ENCODE assay signal across 8 mouse cellular contexts in the genomic region with DNA sequence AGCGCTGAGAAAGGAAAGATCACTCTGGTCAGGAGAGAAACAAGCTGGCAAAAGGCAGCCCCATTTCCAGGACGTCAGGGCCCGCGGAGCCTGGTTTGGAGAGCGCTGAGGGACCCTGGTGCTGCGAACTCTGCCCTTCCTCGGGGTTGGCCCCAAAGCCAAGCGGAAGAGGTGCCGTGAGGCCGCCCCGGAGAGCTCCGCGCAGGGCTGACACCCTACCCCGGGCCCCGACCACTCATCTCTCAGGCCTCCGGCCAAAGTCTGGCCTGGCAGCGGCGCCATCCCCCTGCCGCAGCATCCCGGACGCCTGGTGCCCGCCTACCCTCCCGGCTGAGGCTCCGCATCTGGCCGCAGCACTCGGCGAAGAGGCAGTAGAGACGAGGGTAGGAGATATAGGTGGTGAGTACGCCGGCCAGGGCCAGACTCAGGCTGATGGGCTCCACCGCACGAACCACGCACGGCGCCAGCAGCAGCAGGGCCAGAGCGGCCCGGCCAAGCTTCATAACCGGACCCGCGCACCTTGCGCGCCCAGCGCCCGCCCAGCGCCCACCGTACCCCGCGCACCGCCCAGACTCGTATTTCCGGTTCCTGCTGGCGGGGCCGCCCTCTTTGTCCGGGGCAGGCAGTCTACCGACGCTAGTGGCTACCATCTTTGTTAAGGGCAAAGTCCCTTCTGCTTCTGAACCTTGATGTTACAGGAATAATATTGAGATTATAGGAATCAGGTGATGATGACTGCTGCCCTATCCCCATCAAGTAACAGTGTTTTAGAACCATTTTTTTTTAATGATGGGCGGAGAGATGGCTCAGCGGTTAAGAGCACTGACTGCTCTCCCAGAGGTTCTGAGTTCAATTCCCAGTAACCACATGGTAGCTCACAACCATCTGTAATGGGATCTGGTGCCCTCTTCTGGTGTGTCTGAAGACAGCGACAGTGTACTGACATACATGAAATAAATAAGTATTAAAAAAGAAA. TPM values are rescaled to one million over a fixed set of nuclear protein-coding genes. Genes with fewer than 3 reads are reported as not detected.
DNase-seq lines count a peak whose midpoint lies in the region; ATAC-seq and TF ChIP-seq lines count a peak whose summit lies in the region.

Gene Tor1a (minus strand): TSS at position 582 of the 976 bp plus-strand sequence.

- TF ChIP-seq CTCF in bone marrow macrophage, adult 2 months (IDR thresholded peaks at IDR 0.05; ENCODE audit: low read depth, low read length), result no peak
- TF ChIP-seq CTCF in embryonic fibroblast, embryonic 13.5 days (IDR thresholded peaks at IDR 0.05; ENCODE audit: borderline replicate concordance, insufficient read depth, low read length), result no peak

- peak within 1 kb of the TSS; percentile 89 for H3K4me2 ChIP-seq in kidney, embryonic 15.5 days

- peak within 1 kb of the TSS; percentile 96 for H3K4me3 ChIP-seq in bone marrow macrophage, adult 2 months (ENCODE audit: insufficient read depth, low read length)
- peak within 1 kb of the TSS; percentile 72 for H3K4me3 ChIP-seq in embryonic fibroblast, embryonic 13.5 days (ENCODE audit: insufficient read depth, low read length)
- peak within 1 kb of the TSS; percentile 83 for H3K4me3 ChIP-seq in heart, embryonic 10.5 days
- H3K4me3 ChIP-seq in kidney, embryonic 15.5 days (replicated peaks), result peak within 1 kb of the TSS; percentile 98

- DNase-seq in A20 (ENCODE audit: low read depth, low spot score), result peak; percentile 92
- DNase-seq in heart, embryonic 10.5 days (ENCODE audit: low spot score), result peak; percentile 95
- DNase-seq in liver, result peak; percentile 90
- peak; percentile 87 to 93 for DNase-seq in spleen, postnatal 4 days (ENCODE audit: low spot score in 2 of 2)

- peak within 1 kb of the TSS; percentile 62 for H3K27ac ChIP-seq in bone marrow macrophage, adult 2 months (ENCODE audit: insufficient read depth, low read depth, low read length)
- no peak within 1 kb of the TSS for H3K27ac ChIP-seq in embryonic fibroblast, embryonic 13.5 days (ENCODE audit: insufficient read depth, low read length)
- H3K27ac ChIP-seq in heart, embryonic 10.5 days, result peak within 1 kb of the TSS; percentile 89
- peak within 1 kb of the TSS; percentile 85 for H3K27ac ChIP-seq in kidney, embryonic 15.5 days

- H3K27me3 ChIP-seq in heart, embryonic 10.5 days (ENCODE audit: insufficient read depth, poor library complexity, severe bottlenecking), result no peaks in the 10 kb centered on the region
- no peaks in the 10 kb centered on the region for H3K27me3 ChIP-seq in kidney, embryonic 15.5 days

- ATAC-seq in kidney, embryonic 15.5 days (replicated peaks; ENCODE audit: low FRiP score), result peak; percentile 95
- ATAC-seq in monocyte, adult 5-6 weeks (replicated peaks; ENCODE audit: insufficient number of reproducible peaks, low FRiP score, low TSS enrichment, poor library complexity, severe bottlenecking), result peak; percentile 71

- H3K9ac ChIP-seq in kidney, embryonic 15.5 days, result peak within 1 kb of the TSS; percentile 95

- H3K9me3 ChIP-seq in heart, embryonic 10.5 days, result no peaks in the 10 kb centered on the region
- H3K9me3 ChIP-seq in kidney, embryonic 15.5 days (replicated peaks), result no peaks in the 10 kb centered on the region

- TF ChIP-seq POLR2A in bone marrow macrophage, adult 2 months (IDR thresholded peaks at IDR 0.05; ENCODE audit: borderline replicate concordance, low read depth, low read length), result no peak
- TF ChIP-seq POLR2A in embryonic fibroblast, embryonic 13.5 days (IDR thresholded peaks at IDR 0.05; ENCODE audit: low read depth, low read length), result peak; percentile 84

- H3K4me1 ChIP-seq in bone marrow macrophage, adult 2 months (ENCODE audit: control insufficient read depth, insufficient read depth, low read length), result peaks cover 20% of the 10 kb centered on the region
- no peaks in the 10 kb centered on the region; the same call in 1 of the 2 replicates for H3K4me1 ChIP-seq in embryonic fibroblast, embryonic 13.5 days (ENCODE audit: control insufficient read depth, insufficient read depth, low read length)
- H3K4me1 ChIP-seq in heart, embryonic 10.5 days, result peaks cover 40% of the 10 kb centered on the region
- H3K4me1 ChIP-seq in kidney, embryonic 15.5 days, result peaks cover 22% of the 10 kb centered on the region

- H3K36me3 ChIP-seq in heart, embryonic 10.5 days, result peaks cover 52% of the 10 kb centered on the region
- H3K36me3 ChIP-seq in kidney, embryonic 15.5 days, result peaks cover 51% of the 10 kb centered on the region

- 2% methylated on average over 59 of the region's 59 CpGs for WGBS in heart, embryonic 10.5 days
- WGBS in kidney, embryonic 15.5 days, result 2% methylated on average over 59 of the region's 59 CpGs

RNA-seq across cellular contexts. Expression of gene Tor1a, which starts in this region (rescaled TPM):
- 45.2 and 53.7 TPM in 2 replicates for polyA plus RNA-seq in bone marrow macrophage, adult 2 months (2012; ENCODE audit: insufficient read depth, insufficient read length, missing spikeins)
- polyA plus RNA-seq in embryonic fibroblast, embryonic 13.5 days (2011; ENCODE audit: insufficient read length, low read depth, missing spikeins), result 31.5 and 38.9 TPM in 2 replicates
- polyA plus RNA-seq in heart, embryonic 10.5 days (2016; fragmentation: Nextera tagmentation; extraction: Ambion mirVana), result 65.1 and 80.5 TPM in 2 replicates
- 78.9 and 79.7 TPM in 2 replicates for polyA plus RNA-seq in kidney, embryonic 15.5 days (2015; fragmentation: Nextera tagmentation; extraction: Ambion mirVana)
- 78.8 to 178 TPM (median 108 TPM) in 3 replicates for total RNA-seq in monocyte, adult 5-6 weeks (2017)
